Mouse (Mus musculus) neutrophil, adult 65 days (primary cell): ENCODE data around the gene Gja3. TPM values are rescaled to one million over a fixed set of nuclear protein-coding genes. Genes with fewer than 3 reads are reported as not detected.

Source experiments
- total RNA-seq: library from RNA; stranded (reverse); gene quantifications from 2 replicates; pipeline ENCODE4 v1.2.4, GENCODE M21; 2023

Gene Gja3
- total RNA-seq, result not detected in 2 replicates

GRCm38 (mm10) chr14:57057563-57058321, at the start of gene Gja3:
TSS of gene Gja3 (minus strand) at chr14:57058100.

GRCm38 (mm10) chr14:57104106-57105023, 46.5 kb upstream of the Gja3 start, which contains the start of gene Gjb2:
TSS of gene Gjb2 (minus strand) at chr14:57104702.

Other genes starting within 250 kb of the Gja3 start
- gene Zmym5, start 246.4 kb downstream of the Gja3 start, total RNA-seq, result 26.9 and 32.5 TPM in 2 replicates
- 47.3 and 67.6 TPM in 2 replicates for gene Zmym2, start 171.4 kb downstream of the Gja3 start, total RNA-seq
- not detected in 2 replicates for gene Gjb2, start 46.6 kb upstream of the Gja3 start, total RNA-seq
- gene Gm4491, start 57.8 kb upstream of the Gja3 start, total RNA-seq, result not detected in 2 replicates
- not detected in 2 replicates for gene Gjb6, start 75.5 kb upstream of the Gja3 start, total RNA-seq